Mouse (Mus musculus) left cerebral cortex, adult 2 months (tissue): ENCODE measurements around the gene Vmn1r71. TPM values are rescaled to one million over a fixed set of nuclear protein-coding genes. Genes with fewer than 3 reads are reported as not detected.
"Not testable (repeated sequence)": the region's sequence is repeated elsewhere in the genome, so short reads cannot be mapped to it uniquely, and the experiment has no call there.

Experiments
- DNase-seq, 2 experiments: peaks; one replicate each; pipeline ENCODE4 v3.0.0; 2021 to 2022; ENCODE audit warnings: low spot score in 2 of 2, mixed read lengths in 1 of 2; ENCODE audit errors: extremely low spot score in 1 of 2
- H3K27ac ChIP-seq: fragments of 200-600 bp; 2 replicates; pipeline ENCODE4 v1.8.1; 2022
- H3K4me3 ChIP-seq: fragments of 200-600 bp; 2 replicates; pipeline ENCODE4 v1.8.1; 2022
- CTCF ChIP-seq: fragments of 200-600 bp; IDR thresholded peaks from 2 replicates; pipeline ENCODE4 v1.8.1; 2022; ENCODE audit warnings: antibody characterized with exemption, mild to moderate bottlenecking, moderate library complexity
- intact Hi-C: fragments of 180-260 bp; cut with DNase I; formaldehyde crosslinking; loops from one replicate; pipeline ENCODE4 v1.15.1; 2025
- long read RNA-seq, 2 experiments: library from polyadenylated mRNA; stranded (forward); transcript quantifications; one replicate each; pipeline ENCODE4 v2.0.0; 2021; ENCODE audit warnings: borderline mapping rate in 2 of 2
- total RNA-seq, 2 experiments: library from RNA; stranded (reverse); gene quantifications; 2 replicates each; pipeline ENCODE4 v1.2.3; 2021

The Vmn1r71 gene
- total RNA-seq = not detected
- long read RNA-seq, experiment 1 = 0 reads
- long read RNA-seq, experiment 2 = 0 reads

DNA sequence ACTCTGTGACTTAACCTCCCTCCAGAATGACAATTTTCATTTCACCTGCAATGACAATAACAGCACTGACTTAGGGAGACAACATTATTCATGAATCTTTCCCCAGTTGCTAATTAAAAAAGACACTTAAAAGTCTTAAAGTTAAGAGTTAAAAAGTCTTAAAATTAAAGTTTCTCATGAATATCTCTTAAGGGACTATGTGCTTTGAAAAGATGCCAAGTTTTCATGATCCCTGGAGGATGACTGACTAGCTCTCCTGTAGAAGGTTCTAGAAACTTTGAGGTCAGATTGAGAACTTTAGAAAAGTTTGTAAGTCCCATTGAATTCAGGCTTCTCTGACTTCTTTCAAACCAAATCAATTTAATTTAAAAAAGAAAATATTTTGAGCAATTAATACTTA lies at the start of gene Vmn1r71:
Gene Vmn1r71 (minus strand): TSS at position 101 of the 400 bp plus-strand sequence.
- no peak for DNase-seq
- intact Hi-C loops = no loop called here
- Histone ChIP-seq H3K27ac (no peak within 1 kb of the TSS), H3K4me3 (no peak within 1 kb of the TSS)
- no peak for TF ChIP-seq CTCF

GRCm38 (mm10) chr7:10757551-10757950 lies 3.4 kb upstream of the Vmn1r71 start:
- DNase-seq, H3K4me3 ChIP-seq, H3K27ac ChIP-seq, intact Hi-C loops: not testable (repeated sequence)

Other genes starting within 250 kb of the Vmn1r71 start
- gene Vmn1r68, start 195.9 kb downstream of the Vmn1r71 start, total RNA-seq = not detected
- not detected for gene Vmn1r69, start 140.7 kb downstream of the Vmn1r71 start, total RNA-seq
- gene Vmn1r70, start 122.8 kb downstream of the Vmn1r71 start, total RNA-seq = not detected
- not detected for gene Nlrp4b, start 66.6 kb downstream of the Vmn1r71 start, total RNA-seq
- gene Zscan4b, start 150.7 kb upstream of the Vmn1r71 start, total RNA-seq = not detected